Mouse (Mus musculus): ENCODE measurements around the gene Rac3.

DNA sequence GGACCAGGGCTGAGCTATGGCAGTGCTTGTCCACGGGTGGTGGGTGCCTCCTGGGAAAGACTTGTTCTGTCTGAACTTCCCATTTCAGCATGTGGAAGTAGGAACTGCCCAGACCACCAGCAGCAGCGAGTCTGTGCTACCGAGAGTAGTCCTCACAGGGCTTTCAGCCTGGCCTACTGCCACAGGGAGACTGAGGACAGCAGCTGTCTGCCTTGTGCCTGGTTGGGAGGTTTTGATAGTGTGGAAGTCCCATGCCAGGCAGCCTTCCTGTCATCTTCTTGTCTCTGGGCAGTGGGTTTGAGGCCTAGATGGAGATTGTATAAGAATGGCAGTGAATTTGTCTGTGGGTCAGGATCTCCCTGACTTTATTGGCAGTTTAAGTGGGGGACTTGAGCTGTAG is 31.9 kb upstream of the Rac3 start:
- TF ChIP-seq POLR2A (IDR thresholded peaks at IDR 0.05; ENCODE audit: low read depth, low read length) (no peak), CTCF (IDR thresholded peaks at IDR 0.05; ENCODE audit: borderline replicate concordance, insufficient read depth, low read length) (no peak)
